Mouse (Mus musculus) c-Kit-negative CD71-positive TER-119-positive erythroid progenitor cells, embryonic 14.5 days (primary cell): ENCODE measurements around the gene Elfn1.

ENCODE experiments used
- DNase-seq: peaks from one replicate; pipeline ENCODE4 v3.0.0-alpha.2; 2013; ENCODE audit warnings: low read depth, low spot score

The Elfn1 gene

DNA sequence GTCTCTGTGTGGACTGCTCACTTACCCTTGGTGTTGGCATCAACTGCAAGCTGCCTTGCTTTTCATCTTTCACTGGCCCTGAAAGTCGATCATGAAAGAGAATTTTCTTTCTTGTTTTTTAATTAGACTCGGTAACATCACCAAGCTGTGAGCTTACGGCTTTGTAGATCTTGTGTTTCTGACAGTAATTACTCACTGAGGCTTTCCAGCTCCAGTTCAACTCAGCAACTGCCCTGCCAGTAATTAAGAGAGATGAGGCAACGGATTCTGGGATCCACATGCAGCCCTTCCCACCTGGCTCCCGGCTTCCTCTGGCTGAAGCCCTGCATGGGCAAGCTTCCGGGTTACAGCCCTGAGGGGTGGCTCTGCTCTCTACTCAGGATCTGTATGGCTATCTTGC lies 115.1 kb downstream of the Elfn1 start:
- no peak for DNase-seq

DNA sequence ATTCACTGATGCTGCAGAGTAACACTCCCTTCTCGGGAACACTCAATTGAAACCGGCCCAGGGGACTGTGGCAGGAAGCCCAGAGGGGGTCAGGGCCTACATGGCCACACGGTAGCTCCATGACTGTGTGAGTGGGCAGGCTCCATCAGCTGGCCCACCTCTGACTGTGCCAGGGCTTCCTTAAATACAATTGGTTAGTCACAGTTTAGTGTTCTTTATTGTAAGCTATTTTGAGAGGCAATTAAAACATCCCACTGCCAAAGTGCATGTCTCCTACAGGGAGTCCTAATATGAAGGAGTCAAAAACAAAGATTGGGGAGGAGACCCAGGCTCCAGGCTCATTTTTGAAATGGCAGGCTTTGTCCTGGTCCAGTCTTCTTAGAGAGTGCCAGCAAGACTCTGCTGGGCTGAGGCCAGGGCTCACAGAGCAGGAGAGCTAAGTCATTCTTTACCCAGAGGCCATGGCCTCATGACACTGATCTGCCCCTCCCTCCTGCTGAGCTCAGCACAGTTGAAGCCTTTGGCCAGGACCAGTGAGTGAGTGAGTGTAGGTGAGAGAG lies 116.3 kb downstream of the Elfn1 start:
- DNase-seq: peak; percentile 21
